Mouse (Mus musculus) brain, adult 2 months (tissue): ENCODE data around the gene Hist1h4h.
"Not testable (repeated sequence)": the region's sequence is repeated elsewhere in the genome, so short reads cannot be mapped to it uniquely, and the experiment has no call there.

Source experiments
- DNase-seq: peaks from one replicate; pipeline ENCODE4 v3.0.0; 2011; ENCODE audit warnings: low read depth, low spot score

Gene Hist1h4h

GRCm38 (mm10) chr13:23534368-23535131 is 3.7 kb downstream of the Hist1h4h start:
- no peak for DNase-seq

- DNase-seq, result peak; percentile 97
These were observed 4.6 kb downstream of the Hist1h4h start, which contains the start of gene Hist1h3g for GRCm38 (mm10) chr13:23535137-23536075. Hist1h3g (plus strand) TSS chr13:23535422.

DNA sequence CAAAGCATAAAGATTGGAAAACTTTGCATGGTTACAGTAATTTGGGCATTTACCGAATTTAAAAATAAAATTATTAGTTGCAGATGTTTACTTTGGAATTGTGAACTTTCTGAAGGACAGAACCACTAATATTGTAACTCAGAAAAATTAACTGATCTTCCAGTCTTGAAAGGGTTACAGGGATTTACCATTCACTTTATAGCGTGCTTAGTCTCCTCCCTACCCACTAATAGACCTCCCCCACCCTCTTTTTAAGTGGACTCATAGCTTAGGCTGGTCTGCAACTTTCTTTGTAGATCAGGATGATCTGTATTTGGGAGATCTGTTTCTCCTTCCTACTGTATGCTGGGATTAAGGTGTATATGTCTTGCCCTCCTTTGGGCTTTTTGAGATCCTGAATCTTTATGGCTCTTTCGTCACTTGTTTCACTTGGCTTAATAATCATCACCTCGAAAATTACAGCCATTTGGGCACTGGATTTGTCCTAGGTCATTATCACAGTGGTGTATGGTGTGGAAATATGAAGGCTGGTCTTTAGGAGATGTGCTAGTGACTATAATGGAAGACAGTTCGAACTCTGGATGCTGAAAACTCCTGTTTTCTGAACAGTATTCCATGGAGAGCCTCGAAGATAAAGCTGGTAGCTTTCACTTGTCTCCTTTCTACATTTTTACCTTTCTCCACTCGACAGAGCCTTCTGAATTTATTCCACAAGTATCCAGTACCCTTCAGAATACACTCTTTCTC is 5.4 kb downstream of the Hist1h4h start:
- no peak for DNase-seq

- DNase-seq, result no peak
These were observed 6.3 kb downstream of the Hist1h4h start for GRCm38 (mm10) chr13:23537006-23537710.

DNA sequence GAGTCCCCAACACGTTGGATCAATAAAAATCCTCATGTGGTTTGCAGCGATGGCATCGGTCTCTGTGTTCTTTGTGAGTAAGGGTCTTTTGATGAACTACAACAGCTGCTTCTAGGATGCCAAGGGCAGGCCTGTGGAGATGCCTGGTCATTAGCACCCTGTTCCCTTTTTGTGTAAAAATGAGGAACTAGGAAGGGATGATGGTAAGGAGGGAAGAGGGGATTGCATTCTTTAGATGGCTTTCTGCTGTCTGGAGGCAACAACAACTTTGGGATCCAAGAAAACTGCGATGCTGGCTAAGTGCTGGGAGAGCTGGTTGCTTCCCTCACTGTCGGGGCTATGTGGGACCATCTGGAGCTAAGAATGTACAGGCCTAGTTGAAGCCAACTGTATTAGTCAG is 7.4 kb downstream of the Hist1h4h start:
- DNase-seq, result no peak

DNA sequence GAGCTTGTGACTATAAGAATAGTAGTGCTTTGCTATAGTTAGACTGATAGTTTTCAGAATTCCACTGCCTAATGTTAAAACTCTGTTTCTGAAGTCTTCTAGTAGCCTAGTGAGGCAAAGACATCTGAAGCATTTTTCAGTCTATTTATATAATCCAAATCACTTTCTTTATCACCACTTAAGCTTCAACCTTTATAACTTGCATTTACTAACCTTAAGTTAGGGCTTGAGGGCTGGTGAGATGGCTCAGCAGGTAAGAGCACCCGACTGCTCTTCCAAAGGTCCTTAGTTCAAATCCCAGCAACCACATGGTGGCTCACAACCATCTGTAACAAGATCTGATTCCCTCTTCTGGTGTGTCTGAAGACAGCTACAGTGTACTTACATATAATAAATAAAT is 9.0 kb downstream of the Hist1h4h start:
- not testable (repeated sequence) for DNase-seq

- no peak for DNase-seq
These were observed 10.6 kb downstream of the Hist1h4h start for GRCm38 (mm10) chr13:23541497-23541896.

GRCm38 (mm10) chr13:23542225-23542980 is 11.6 kb downstream of the Hist1h4h start:
- DNase-seq, result not testable (repeated sequence)

DNA sequence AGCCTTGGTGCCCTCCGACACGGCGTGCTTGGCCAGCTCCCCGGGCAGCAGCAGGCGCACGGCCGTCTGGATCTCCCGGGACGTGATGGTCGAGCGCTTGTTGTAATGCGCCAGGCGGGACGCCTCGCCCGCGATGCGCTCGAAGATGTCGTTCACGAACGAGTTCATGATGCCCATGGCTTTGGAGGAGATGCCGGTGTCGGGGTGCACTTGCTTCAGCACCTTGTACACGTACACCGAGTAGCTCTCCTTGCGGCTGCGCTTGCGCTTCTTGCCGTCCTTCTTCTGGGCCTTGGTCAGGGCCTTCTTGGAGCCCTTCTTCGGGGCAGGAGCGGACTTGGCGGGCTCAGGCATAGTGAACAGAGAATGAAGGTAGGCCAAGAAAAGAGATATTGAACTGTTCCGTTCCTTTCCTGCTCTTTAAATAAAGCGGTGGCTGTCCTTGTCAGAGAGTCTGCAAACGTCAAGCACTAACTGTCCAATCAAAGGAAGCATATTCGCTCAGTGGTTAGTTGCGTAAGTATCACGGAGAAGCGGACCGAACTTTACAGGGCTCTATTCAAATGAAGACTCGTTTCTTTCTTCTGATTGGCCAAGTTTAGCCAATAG is 12.3 kb downstream of the Hist1h4h start, which contains the start of gene Hist1h2bh:
Hist1h2bh (minus strand) TSS at position 394 of the 609 bp plus-strand sequence.
- peak; percentile 98 for DNase-seq

GRCm38 (mm10) chr13:23543965-23544786 is 13.3 kb downstream of the Hist1h4h start, which contains the start of gene Hist1h3f:
Hist1h3f (plus strand) TSS chr13:23544052.
- DNase-seq, result peak; percentile 97

GRCm38 (mm10) chr13:23544787-23545120 is 13.9 kb downstream of the Hist1h4h start:
- not testable (repeated sequence) for DNase-seq

GRCm38 (mm10) chr13:23546694-23547093 is 15.8 kb downstream of the Hist1h4h start:
- DNase-seq, result no peak

DNA sequence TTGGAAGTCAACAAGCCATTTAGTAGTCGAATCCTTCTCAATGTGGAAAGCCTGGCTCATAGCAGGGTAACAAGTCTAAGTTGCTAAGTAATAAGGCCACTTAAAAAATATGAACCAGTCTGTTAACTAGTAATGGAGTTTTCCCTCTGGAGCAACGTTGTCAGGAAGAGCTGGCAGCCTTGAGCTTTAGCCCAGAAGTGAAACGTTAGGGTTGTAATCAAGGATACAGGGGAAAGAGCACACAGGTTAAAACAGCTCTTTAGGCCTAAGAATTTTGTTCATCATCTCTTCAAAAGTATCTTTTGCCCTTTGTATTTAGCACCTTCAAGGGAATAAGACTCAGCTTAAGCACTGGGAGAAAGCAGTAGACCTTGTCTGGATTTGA is 19.9 kb downstream of the Hist1h4h start:
- no peak for DNase-seq

DNA sequence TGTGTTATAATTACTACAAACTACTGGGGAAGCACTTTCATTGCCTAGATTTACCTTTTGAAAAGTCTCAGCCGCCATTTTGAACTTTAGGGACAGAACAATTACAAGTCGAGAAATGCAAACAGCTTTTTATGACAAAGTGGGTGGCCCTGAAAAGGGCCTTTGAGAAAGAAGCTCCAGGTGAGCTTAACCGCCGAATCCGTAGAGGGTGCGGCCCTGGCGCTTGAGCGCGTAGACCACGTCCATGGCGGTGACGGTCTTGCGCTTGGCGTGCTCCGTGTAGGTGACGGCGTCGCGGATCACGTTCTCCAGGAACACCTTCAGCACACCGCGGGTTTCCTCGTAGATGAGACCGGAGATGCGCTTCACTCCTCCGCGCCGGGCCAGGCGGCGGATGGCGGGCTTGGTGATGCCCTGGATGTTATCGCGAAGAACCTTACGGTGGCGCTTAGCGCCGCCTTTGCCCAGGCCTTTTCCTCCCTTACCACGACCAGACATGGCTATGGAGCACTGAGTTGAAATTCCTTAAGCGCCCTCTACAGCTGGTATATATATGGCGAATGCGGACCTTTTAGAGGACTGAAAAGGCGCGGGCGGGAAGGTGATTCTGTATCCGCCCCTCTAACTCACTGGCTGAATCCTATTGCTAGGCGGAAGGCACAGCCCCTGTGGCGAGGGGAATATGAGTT is 20.4 kb downstream of the Hist1h4h start, which contains the start of gene Hist1h4f:
Hist1h4f (minus strand) TSS at position 503 of the 689 bp plus-strand sequence.
- peak; percentile 98 for DNase-seq

- DNase-seq, result no peak
These were observed 21.4 kb downstream of the Hist1h4h start for GRCm38 (mm10) chr13:23551931-23552914.

- DNase-seq, result no peak
These were observed 22.1 kb downstream of the Hist1h4h start, which contains the start of gene Hist1h1d for GRCm38 (mm10) chr13:23552962-23553361. Hist1h1d (plus strand) TSS chr13:23553262.

DNA sequence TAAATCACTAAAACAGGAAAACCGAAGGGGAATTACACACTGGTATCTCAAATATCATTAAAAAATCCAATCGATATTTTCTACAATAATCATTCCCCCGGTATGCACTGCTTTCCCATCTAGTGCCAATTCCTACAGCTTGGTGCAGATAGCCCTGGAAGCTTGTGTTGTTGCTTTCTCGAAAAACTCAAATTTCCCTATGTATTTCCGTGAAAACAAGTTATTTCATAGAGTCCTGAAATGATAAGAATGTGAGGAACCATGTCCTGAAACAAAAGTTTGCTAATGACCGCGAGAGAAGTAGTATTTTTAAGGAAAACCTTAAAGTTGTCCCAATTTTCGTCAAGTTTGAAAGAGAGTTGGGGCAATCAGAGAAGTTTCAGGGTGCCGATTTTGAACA is 23.5 kb downstream of the Hist1h4h start:
- no peak for DNase-seq
